Mouse (Mus musculus) G1E (cell line): ENCODE measurements around the gene Btbd6. TPM values are rescaled to one million over a fixed set of nuclear protein-coding genes. Genes with fewer than 3 reads are reported as not detected.

Experiments
- ATAC-seq: 2 replicates; pipeline ENCODE4 v1.8.0; 2016; ENCODE audit warnings: mild to moderate bottlenecking; ENCODE audit not compliant: insufficient number of reproducible peaks, poor library complexity, low FRiP score, severe bottlenecking; ENCODE audit errors: extremely low read depth
- DNase-seq: peaks from one replicate; pipeline ENCODE4 v3.0.0; 2012; ENCODE audit warnings: low spot score
- H3K27me3 ChIP-seq: 2 replicates; pipeline ENCODE4 v1.6.1; 2012; ENCODE audit warnings: mild to moderate bottlenecking, low read length, inconsistent platforms; ENCODE audit not compliant: insufficient read depth
- H3K36me3 ChIP-seq: replicated peaks from 2 replicates; pipeline ENCODE3; 2012; ENCODE audit warnings: mild to moderate bottlenecking, inconsistent platforms
- H3K4me1 ChIP-seq: 2 replicates; pipeline ENCODE4 v1.6.1; 2012; ENCODE audit warnings: low read depth, low read length, inconsistent platforms, mixed read lengths; ENCODE audit not compliant: insufficient read depth
- H3K4me3 ChIP-seq: 2 replicates; pipeline ENCODE4 v1.5.1; 2012; ENCODE audit warnings: low read depth, mild to moderate bottlenecking, inconsistent platforms, low read length, moderate library complexity, mixed read lengths
- H3K9me3 ChIP-seq: replicated peaks from 2 replicates; pipeline ENCODE4 v1.6.1; 2012; ENCODE audit warnings: inconsistent platforms
- CTCF ChIP-seq: IDR thresholded peaks from 2 replicates; pipeline ENCODE4 v1.5.1; 2012; ENCODE audit warnings: low read depth, low read length, inconsistent platforms, mixed read lengths
- GATA1 ChIP-seq: IDR thresholded peaks from 2 replicates; pipeline ENCODE4 v1.6.1; 2012; ENCODE audit warnings: borderline replicate concordance, low read length, inconsistent platforms, mixed read lengths
- GATA2 ChIP-seq: IDR thresholded peaks from 2 replicates; pipeline ENCODE4 v1.6.1; 2012; ENCODE audit warnings: low read depth, low read length, inconsistent platforms, borderline replicate concordance
- POLR2AphosphoS5 ChIP-seq: IDR thresholded peaks from 2 replicates; pipeline ENCODE4 v1.6.1; 2012; ENCODE audit warnings: low read depth, low read length, inconsistent platforms; ENCODE audit not compliant: insufficient replicate concordance
- TAL1 ChIP-seq: conservative IDR thresholded peaks from 2 replicates; pipeline ENCODE4 v1.6.1; 2012; ENCODE audit warnings: low read depth, low read length, inconsistent platforms, mixed read lengths
- polyA plus RNA-seq: library from polyadenylated mRNA; stranded (reverse); fragments of >175 nt; gene quantifications from 2 replicates; pipeline ENCODE4 v1.2.3, GENCODE M21; 2012
- total RNA-seq, 2 experiments: library from RNA; stranded (forward) in 1 of 2; stranded (reverse) in 1 of 2; fragments of 200-1000 nt in 1 of 2; fragments of >200 nt in 1 of 2; fragmentation: Nextera tagmentation in 1 of 2; gene quantifications; 2 replicates each; pipeline ENCODE4 v1.2.3; 2014 to 2017

Gene Btbd6
- total and polyA plus RNA-seq, 3 experiments, result 11.1 to 68.3 (median 15.9) TPM

DNA sequence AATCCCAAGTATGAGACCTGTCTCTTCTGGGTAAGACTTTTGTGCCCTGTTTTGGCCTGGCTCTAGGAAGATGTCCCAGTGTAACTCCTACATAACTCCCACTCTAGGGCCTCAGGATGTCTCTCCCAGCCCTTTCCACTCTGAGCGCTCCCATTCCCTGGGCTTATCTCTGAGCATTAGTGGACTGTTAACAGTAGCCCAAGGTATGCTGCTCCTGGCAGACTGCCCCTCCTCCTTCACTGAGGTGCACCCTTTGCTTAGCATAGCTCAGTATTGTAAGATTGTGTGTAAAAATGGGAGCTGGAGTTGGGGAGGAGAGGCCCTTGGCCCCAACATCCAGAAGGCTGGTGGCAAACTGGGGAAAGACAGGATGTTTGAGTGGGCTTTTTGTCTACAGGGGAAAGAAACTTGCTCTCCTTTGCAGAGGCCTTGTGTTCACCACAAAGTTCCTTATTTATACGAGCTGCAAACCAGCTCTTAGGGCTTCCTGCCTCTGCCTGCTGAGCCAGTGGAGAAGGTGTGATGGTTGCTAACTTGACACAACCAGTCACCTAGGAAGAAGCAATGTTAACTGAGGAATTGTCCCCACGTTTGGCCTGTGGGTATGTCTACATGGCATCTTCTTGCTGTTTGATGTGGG lies 23.2 kb upstream of the Btbd6 start:
- Histone ChIP-seq H3K4me3 (no peak overlapping the region), H3K36me3 (peaks cover 37% of the 10 kb centered on the region), H3K4me1 (peaks cover 30% of the 10 kb centered on the region), H3K9me3 (no peaks in the 10 kb centered on the region), H3K27me3 (peaks cover 45% of the 10 kb centered on the region)
- no peak for TF ChIP-seq POLR2AphosphoS5
- TF ChIP-seq GATA1, result no peak
- no peak for TF ChIP-seq CTCF
- no peak for TF ChIP-seq TAL1
- no peak for TF ChIP-seq GATA2
- ATAC-seq (no peak), DNase-seq (no peak)

DNA sequence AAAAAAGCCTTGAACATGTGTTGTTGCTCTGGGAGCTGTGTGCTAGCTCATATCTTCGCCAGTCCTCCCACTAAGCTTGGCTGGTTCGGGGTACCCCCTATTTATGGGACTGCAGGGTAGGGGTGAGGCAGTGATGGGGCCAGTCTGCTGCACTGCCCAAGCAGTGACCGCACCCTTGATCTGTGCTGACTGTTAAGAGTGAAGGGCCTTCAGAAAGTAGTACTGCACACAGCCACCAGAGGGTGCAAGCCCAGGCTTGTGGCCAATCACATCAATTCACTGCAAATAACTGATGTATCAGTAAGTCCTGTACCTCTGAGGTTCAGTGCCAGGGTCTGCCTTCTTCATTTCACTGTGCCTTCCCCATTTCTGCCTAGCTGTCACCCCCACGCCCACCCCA lies 20.5 kb upstream of the Btbd6 start:
- Histone ChIP-seq H3K4me1 (peaks cover 16% of the 10 kb centered on the region), H3K4me3 (no peak overlapping the region), H3K36me3 (peaks cover 62% of the 10 kb centered on the region), H3K9me3 (no peaks in the 10 kb centered on the region), H3K27me3 (peaks cover 19% of the 10 kb centered on the region)
- no peak for TF ChIP-seq GATA2
- TF ChIP-seq CTCF, result peak; percentile 99
- TF ChIP-seq POLR2AphosphoS5, result no peak
- TF ChIP-seq TAL1, result no peak
- no peak for TF ChIP-seq GATA1
- DNase-seq, result peak; percentile 69
- ATAC-seq, result peak; percentile 76

DNA sequence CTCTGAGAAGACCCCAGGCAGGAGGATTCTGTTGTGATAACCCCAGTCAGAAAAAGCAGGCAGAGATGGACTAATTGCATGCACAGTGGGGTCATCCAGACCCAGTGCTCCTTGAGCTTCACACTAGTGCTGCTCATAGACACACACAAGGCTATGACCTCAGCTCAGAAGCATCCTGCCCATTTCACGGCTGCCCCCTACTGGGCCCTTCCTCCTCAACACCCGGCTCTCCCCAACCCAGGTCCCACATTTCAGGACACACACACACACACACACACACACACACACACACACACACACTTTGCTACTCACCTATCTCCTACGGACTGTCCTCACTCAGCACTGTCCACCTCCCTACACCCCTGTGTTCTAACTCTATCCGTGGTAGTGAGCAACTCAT lies 18.0 kb upstream of the Btbd6 start:
- peaks cover 87% of the 10 kb centered on the region for H3K36me3 ChIP-seq
- ATAC-seq (no peak), DNase-seq (no peak)
- H3K4me1 ChIP-seq, result peaks cover 7% of the 10 kb centered on the region; the same call in 1 of the 2 replicates
- no peaks in the 10 kb centered on the region for H3K27me3 ChIP-seq
- no peaks in the 10 kb centered on the region for H3K9me3 ChIP-seq
- no peak overlapping the region for H3K4me3 ChIP-seq
- TF ChIP-seq GATA2 (no peak), CTCF (0 out of 2 replicates have a peak, but pooled peaks have one; percentile 13), POLR2AphosphoS5 (no peak)

DNA sequence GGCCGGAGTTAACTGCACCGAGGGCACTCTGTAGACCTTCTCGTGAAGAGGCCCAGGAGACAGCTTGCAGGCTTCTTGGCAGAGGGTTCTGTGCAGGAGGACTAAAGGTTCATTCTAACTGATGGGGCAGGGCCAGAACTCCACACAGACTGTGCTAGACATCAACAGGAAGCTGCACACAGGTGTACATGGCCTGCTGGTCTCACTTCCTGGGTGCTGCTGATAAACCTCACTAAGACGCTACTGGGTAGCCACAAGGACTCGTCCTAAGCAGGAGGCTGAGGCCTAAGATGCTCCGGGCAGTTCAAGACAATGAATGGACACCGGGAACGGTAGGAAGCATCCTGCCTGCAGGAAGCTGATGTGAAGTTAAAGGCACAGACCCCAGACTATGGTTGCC lies 16.9 kb upstream of the Btbd6 start:
- Histone ChIP-seq H3K27me3 (no peaks in the 10 kb centered on the region), H3K36me3 (peaks cover 97% of the 10 kb centered on the region), H3K4me3 (no peak overlapping the region), H3K9me3 (no peaks in the 10 kb centered on the region), H3K4me1 (peaks cover 7% of the 10 kb centered on the region; the same call in 1 of the 2 replicates)
- ATAC-seq (no peak), DNase-seq (no peak)
- TF ChIP-seq CTCF, result no peak
- TF ChIP-seq GATA2, result no peak
- no peak for TF ChIP-seq POLR2AphosphoS5
- no peak for TF ChIP-seq TAL1

DNA sequence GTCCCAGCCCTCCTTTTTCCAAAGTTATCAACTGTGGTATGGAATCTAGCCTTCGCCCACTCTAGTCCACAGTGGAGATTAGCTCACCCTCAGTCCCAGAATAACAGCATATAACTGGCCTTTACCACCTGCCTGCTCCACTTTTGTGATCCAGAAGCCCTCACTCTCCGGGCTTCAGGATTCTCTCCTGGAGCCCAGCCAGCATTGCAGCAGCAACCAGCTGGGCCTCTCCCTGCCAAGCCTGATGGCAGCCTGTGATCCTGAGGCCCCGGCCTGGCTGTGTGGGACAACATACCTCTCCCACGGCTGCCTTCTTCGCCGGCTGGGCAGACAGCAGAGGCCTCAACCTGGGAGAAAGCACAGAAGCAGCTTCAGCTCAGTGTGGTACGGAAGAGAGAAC lies 14.9 kb upstream of the Btbd6 start:
- 0 out of 2 replicates have a peak, but pooled peaks cover 2% of the 10 kb centered on the region for H3K4me1 ChIP-seq
- H3K27me3 ChIP-seq, result no peaks in the 10 kb centered on the region
- DNase-seq (no peak), ATAC-seq (no peak)
- peaks cover 98% of the 10 kb centered on the region for H3K36me3 ChIP-seq
- H3K9me3 ChIP-seq, result no peaks in the 10 kb centered on the region
- TF ChIP-seq GATA1, result no peak
- no peak overlapping the region for H3K4me3 ChIP-seq

DNA sequence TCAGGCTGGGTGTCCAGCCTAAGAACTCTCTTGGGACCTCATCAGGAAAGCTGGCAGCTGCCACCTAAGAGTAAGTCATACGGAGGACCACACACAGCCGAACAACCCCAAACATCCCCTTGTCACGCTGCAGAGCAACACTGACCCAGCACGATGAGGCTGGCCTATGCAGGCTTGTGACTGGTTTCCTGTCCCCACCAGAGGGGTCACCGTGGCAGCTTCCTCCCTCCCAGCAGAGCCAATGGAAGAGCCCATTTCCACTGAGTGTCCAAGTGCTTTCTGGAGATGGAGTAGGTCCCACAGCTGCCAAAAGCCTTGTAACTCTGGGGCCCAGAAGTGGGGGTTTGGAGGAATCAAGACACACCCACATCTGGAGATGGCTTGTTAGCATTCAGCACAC lies 14.4 kb upstream of the Btbd6 start:
- no peak for DNase-seq
- 0 out of 2 replicates have a peak, but pooled peaks cover 2% of the 10 kb centered on the region for H3K4me1 ChIP-seq
- H3K27me3 ChIP-seq, result no peaks in the 10 kb centered on the region
- TF ChIP-seq TAL1 (no peak), CTCF (no peak), GATA1 (no peak), POLR2AphosphoS5 (no peak), GATA2 (no peak)
- no peak for ATAC-seq
- no peaks in the 10 kb centered on the region for H3K9me3 ChIP-seq
- H3K4me3 ChIP-seq, result no peak overlapping the region
- H3K36me3 ChIP-seq, result peaks cover 98% of the 10 kb centered on the region
